Mouse (Mus musculus): ENCODE results near the gene Sfxn4. TPM values are rescaled to one million over a fixed set of nuclear protein-coding genes. Genes with fewer than 3 reads are reported as not detected.

Sfxn4 gene
- total and polyA plus RNA-seq, 3 experiments, result 2.2 to 3.9 (median 3.1) TPM

GRCm38 (mm10) chr19:60889714-60890315 is 28.5 kb upstream of the Sfxn4 start, which contains the start of gene Grk5:
Grk5 (plus strand) TSS chr19:60889749.
- Histone ChIP-seq H3K9ac (ENCODE audit: insufficient read depth, low read depth) (peak within 1 kb of the TSS; percentile 65), H3K27ac (ENCODE audit: insufficient read depth, low read depth) (peak within 1 kb of the TSS; percentile 90), H3K4me2 (ENCODE audit: insufficient read depth, low read depth, poor library complexity, severe bottlenecking) (peak within 1 kb of the TSS; percentile 88), H3K36me3 (replicated peaks in 1 of 2; ENCODE audit: control insufficient read depth in 1 of 2, insufficient read depth in 1 of 2, low read length in 1 of 2) (no peaks in the 10 kb centered on the region), H3K27me3 (replicated peaks) (no peaks in the 10 kb centered on the region), H3K4me3 (replicated peaks in 1 of 3; ENCODE audit: low read depth in 2 of 3, low read length in 2 of 3, poor library complexity in 1 of 3) (peak within 1 kb of the TSS; percentile 88 to 93 (median 90)), H3K79me2 (replicated peaks; ENCODE audit: control insufficient read depth, extremely low read depth, insufficient read depth, poor library complexity, severe bottlenecking) (peaks cover 11% of the 10 kb centered on the region), H3K4me1 (ENCODE audit: control insufficient read depth in 1 of 2, insufficient read depth in 2 of 2) (peaks cover 3 to 30% of the 10 kb centered on the region in 2 experiments; a peak in 3 of 4 replicates), H3K9me3 (replicated peaks; ENCODE audit: low read length) (no peaks in the 10 kb centered on the region)
- peak; percentile 94 for DNase-seq (ENCODE audit: extremely low read depth)
- in situ Hi-C loops (cut with MboI; ENCODE audit: low pct_ligation_motif_present, low pct_unique_long_range_greater_than_20kb, low sequenced_read_pairs), result loop anchor here (5.0 to 10.0 kb wide), 2 partner anchors 55 to 192 kb away; no protein-coding TSS in a partner anchor
- dilution Hi-C loops (cut with MboI; ENCODE audit: extremely low pct_ligation_motif_present, extremely low pct_unique_long_range_greater_than_20kb, low sequenced_read_pairs), result no loop called here
- peak; percentile 45; the same call in 1 of the 2 replicates for TF ChIP-seq POLR2AphosphoS2 (IDR thresholded peaks at IDR 0.05; ENCODE audit: low read depth, low read length)
- no peak for TF ChIP-seq JUN (IDR thresholded peaks at IDR 0.05; ENCODE audit: insufficient read depth, low read depth, low read length)
- peak; percentile 44 for TF ChIP-seq EP300 (IDR thresholded peaks at IDR 0.05; ENCODE audit: low read length)
- TF ChIP-seq SMC3 (IDR thresholded peaks at IDR 0.05; ENCODE audit: low read depth, low read length), result peak; percentile 98
- TF ChIP-seq ETS1 (conservative IDR thresholded peaks at IDR 0.05; ENCODE audit: low read depth, low read length), result no peak; the same call in 1 of the 2 replicates
- TF ChIP-seq NRF1 (IDR thresholded peaks at IDR 0.05; ENCODE audit: low read depth, low read length), result peak; percentile 91
- TF ChIP-seq UBTF (IDR thresholded peaks at IDR 0.05; ENCODE audit: low read depth, low read length), result no peak; the same call in 1 of the 2 replicates
- TF ChIP-seq PAX5 (IDR thresholded peaks at IDR 0.05; ENCODE audit: low read length), result no peak
- no peak for TF ChIP-seq ZKSCAN1 (IDR thresholded peaks at IDR 0.05; ENCODE audit: borderline replicate concordance, low read depth, low read length)
- TF ChIP-seq RCOR1 (conservative IDR thresholded peaks at IDR 0.05; ENCODE audit: low read depth, low read length), result peak; percentile 54; the same call in 1 of the 2 replicates
- peak; percentile 82 for TF ChIP-seq MXI1 (IDR thresholded peaks at IDR 0.05; ENCODE audit: low read depth, low read length)
- peak; percentile 30 for TF ChIP-seq NELFE (IDR thresholded peaks at IDR 0.05; ENCODE audit: low read depth, low read length)
- no peak for TF ChIP-seq CTCF (conservative IDR thresholded peaks at IDR 0.05 in 1 of 2, IDR thresholded peaks at IDR 0.05 in 1 of 2; ENCODE audit: low read depth in 2 of 2, low read length in 2 of 2)
- TF ChIP-seq USF2 (conservative IDR thresholded peaks at IDR 0.05; ENCODE audit: low read depth, low read length), result no peak
- TF ChIP-seq CHD1 (IDR thresholded peaks at IDR 0.05; ENCODE audit: low read depth, low read length), result no peak; the same call in none of the 2 replicates
- TF ChIP-seq TCF12 (IDR thresholded peaks at IDR 0.05; ENCODE audit: low read depth, low read length), result no peak; the same call in 1 of the 2 replicates
- 0 out of 2 replicates have a peak, but pooled peaks have one; percentile 22 for TF ChIP-seq ZMIZ1 (IDR thresholded peaks at IDR 0.05; ENCODE audit: low read depth, low read length)
- TF ChIP-seq SIN3A (IDR thresholded peaks at IDR 0.05; ENCODE audit: low read length), result peak; percentile 79; the same call in 1 of the 2 replicates
- peak; percentile 77; the same call in 1 of the 2 replicates for TF ChIP-seq KAT2A (IDR thresholded peaks at IDR 0.05; ENCODE audit: insufficient replicate concordance, low read length)
- TF ChIP-seq MAFK (IDR thresholded peaks at IDR 0.05; ENCODE audit: insufficient replicate concordance, low read length), result no peak
- peak; percentile 44 for TF ChIP-seq MYC (IDR thresholded peaks at IDR 0.05; ENCODE audit: low read depth, low read length)
- peak; percentile 35; the same call in 1 of the 2 replicates for TF ChIP-seq GABPA (IDR thresholded peaks at IDR 0.05; ENCODE audit: insufficient replicate concordance, low read depth, low read length)
- peak; percentile 53 for TF ChIP-seq ELF1 (IDR thresholded peaks at IDR 0.05; ENCODE audit: low read depth, low read length)
- peak; percentile 30; the same call in 1 of the 2 replicates for TF ChIP-seq MEF2A (IDR thresholded peaks at IDR 0.05; ENCODE audit: borderline replicate concordance, low read depth, low read length)
- peak; percentile 44 for TF ChIP-seq BHLHE40 (IDR thresholded peaks at IDR 0.05; ENCODE audit: low read depth, low read length)
- no peak for TF ChIP-seq JUND (conservative IDR thresholded peaks at IDR 0.05; ENCODE audit: low read depth, low read length)
- TF ChIP-seq TBP (conservative IDR thresholded peaks at IDR 0.05; ENCODE audit: low read depth, low read length), result no peak
- TF ChIP-seq HCFC1 (IDR thresholded peaks at IDR 0.05; ENCODE audit: low read depth, low read length), result peak; percentile 94
- no peak for TF ChIP-seq USF1 (IDR thresholded peaks at IDR 0.05; ENCODE audit: low read depth, low read length)
- TF ChIP-seq IRF4 (IDR thresholded peaks at IDR 0.05; ENCODE audit: low read depth, low read length), result peak; percentile 67
- peak; percentile 55; the same call in 1 of the 2 replicates for TF ChIP-seq MAX (IDR thresholded peaks at IDR 0.05; ENCODE audit: low read length)
- no peak for TF ChIP-seq ZNF384 (IDR thresholded peaks at IDR 0.05; ENCODE audit: low read depth, low read length)
- TF ChIP-seq RAD21 (IDR thresholded peaks at IDR 0.05; ENCODE audit: low read depth, low read length), result peak; percentile 87
- no peak for TF ChIP-seq CHD2 (IDR thresholded peaks at IDR 0.05; ENCODE audit: low read length)
- peak; percentile 14 for TF ChIP-seq MAZ (IDR thresholded peaks at IDR 0.05; ENCODE audit: low read depth, low read length)
- 0 out of 2 replicates have a peak, but pooled peaks have one; percentile 49 for TF ChIP-seq E2F4 (IDR thresholded peaks at IDR 0.05; ENCODE audit: insufficient replicate concordance, low read depth, low read length)
- peak; percentile 70 for TF ChIP-seq POLR2A (IDR thresholded peaks at IDR 0.05; ENCODE audit: low read depth, low read length)
- peak; percentile 82; the same call in 1 of the 2 replicates for TF ChIP-seq ZC3H11A (IDR thresholded peaks at IDR 0.05; ENCODE audit: low read depth, low read length)
